Mouse (Mus musculus) heart, postnatal 10 days (tissue): ENCODE measurements around the gene Abat. TPM values are rescaled to one million over a fixed set of nuclear protein-coding genes. Genes with fewer than 3 reads are reported as not detected.

Experiments used
- DNase-seq, 2 experiments: peaks; one replicate each; pipeline ENCODE4 v3.0.0; 2021
- intact Hi-C: fragments of 180-260 bp; cut with DNase I; formaldehyde crosslinking; loops from one replicate; pipeline ENCODE4 v1.15.1; 2025
- microRNA-seq, 2 experiments: library from miRNA; unstranded; fragments of <30 nt; microRNA quantifications; one replicate each; pipeline ENCODE4 v1.2.0; 2022
- total RNA-seq, 2 experiments: library from RNA; stranded (reverse); gene quantifications; 2 replicates each; pipeline ENCODE4 v1.2.3; 2021

Abat gene
- total RNA-seq, 2 experiments from 2014 or later, result 4.8 to 6.0 TPM

DNA sequence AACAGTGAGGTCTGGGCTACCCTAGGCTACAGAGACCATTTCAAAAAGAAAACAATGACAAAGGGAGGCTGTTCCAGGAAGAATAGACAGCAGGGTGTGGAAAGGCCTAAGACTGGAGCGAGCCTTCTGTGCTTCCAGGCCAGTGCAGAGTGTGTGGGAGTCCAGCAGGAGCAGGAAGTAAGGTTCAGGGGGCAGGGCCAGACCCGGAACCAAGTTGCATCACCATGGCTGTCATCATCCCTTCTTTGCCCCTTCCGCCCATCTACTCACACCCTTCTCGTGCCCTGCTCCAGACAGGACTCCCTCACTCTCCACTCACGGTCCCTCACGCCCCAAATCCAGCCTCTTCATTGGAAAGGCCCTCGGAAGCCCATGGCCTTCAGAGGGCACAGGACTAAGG lies 154.0 kb downstream of the Abat start:
- intact Hi-C loops, result no loop called here
- peak; percentile 48 to 65 for DNase-seq

GRCm38 (mm10) chr16:8667814-8668213 lies 154.6 kb downstream of the Abat start:
- intact Hi-C loops, result no loop called here
- peak; percentile 57 to 61 for DNase-seq

GRCm38 (mm10) chr16:8668386-8668785 lies 155.2 kb downstream of the Abat start:
- DNase-seq, result no peak
- intact Hi-C loops, result no loop called here

- intact Hi-C loops, result no loop called here
- DNase-seq, result no peak
These were observed 156.2 kb downstream of the Abat start for GRCm38 (mm10) chr16:8669432-8669831.

DNA sequence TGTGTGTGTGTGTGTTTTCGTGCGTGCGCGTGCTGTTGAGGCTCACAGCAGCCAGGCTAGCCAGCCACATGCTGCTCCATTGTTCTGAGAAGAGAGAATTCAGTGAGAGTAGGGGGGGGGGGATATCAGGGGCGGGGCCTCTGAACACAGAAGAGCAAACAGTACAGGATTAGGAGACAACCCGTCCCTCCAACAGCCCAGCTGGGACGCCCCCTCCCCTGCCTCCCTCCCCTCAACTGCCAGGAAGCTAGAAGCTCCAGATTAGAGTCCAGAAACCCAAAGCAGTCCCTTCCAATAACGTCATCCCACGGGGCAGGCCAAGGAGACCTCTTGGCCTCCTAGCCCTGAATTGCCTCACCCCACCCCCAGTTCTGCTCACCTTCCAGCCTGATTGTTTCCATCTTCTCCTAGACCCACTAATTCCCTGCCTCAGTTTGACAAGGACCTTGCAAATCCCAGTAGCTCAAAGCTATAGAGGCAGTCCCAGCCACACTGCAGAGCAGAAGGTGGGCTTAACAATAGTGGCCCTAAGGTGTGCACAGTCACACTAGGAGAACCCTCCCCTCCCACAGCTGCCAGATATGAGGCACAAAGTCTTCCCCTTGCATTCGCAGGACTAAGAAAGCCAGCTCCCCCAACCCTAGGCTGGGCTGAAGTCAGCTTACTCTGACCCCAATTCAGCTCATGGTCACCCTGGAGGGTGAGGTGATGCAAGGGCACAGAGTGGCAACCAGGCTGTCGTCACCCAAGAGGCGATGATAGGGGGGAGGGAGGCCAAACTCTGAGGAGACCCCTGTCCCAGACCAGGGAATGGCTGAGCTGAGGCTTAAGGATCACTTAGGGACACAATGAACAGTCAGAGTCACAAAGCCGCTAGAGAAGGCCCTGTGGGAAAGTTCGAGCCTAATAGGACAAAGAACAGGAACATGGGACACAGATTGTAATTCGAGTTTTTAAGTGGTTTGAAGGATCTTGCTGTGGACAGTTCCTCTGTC lies 157.1 kb downstream of the Abat start:
- intact Hi-C loops, result loop anchor here (5.0 kb wide), 1 partner anchor 158 kb away; the partner anchor contains the start of gene Abat
- peak in 1 of 2 experiments; percentile 28 for DNase-seq

Small RNAs within 50 kb of the gene (microRNA-seq; reads per million reads assigned to microRNA genes)
- 0 reads per million in 2 experiments for gene Gm22137

Other genes starting within 250 kb of the Abat start
- gene Tmem114, start 88.3 kb upstream of the Abat start, total RNA-seq, result not detected
- 10 to 100 TPM; 28.2 to 30.0 TPM for gene Mettl22, start 42.6 kb upstream of the Abat start, total RNA-seq
- gene Pmm2, start 124.2 kb downstream of the Abat start, total RNA-seq, result 10 to 100 TPM; 36.7 to 38.8 TPM
- gene Tmem186, start 124.3 kb downstream of the Abat start, total RNA-seq, result 10 to 100 TPM; 14.2 to 15.2 TPM
- 10 to 100 TPM; 37.9 to 40.1 TPM for gene Carhsp1, start 158.7 kb downstream of the Abat start, total RNA-seq
- not detected for gene Gm5767, start 167.3 kb downstream of the Abat start, total RNA-seq